ENCODE assay signal across 8 mouse cellular contexts in genomic region chr1:152399790-152400555, GRCm38 (mm10). TPM values are rescaled to one million over a fixed set of nuclear protein-coding genes. Genes with fewer than 3 reads are reported as not detected.
A peak's percentile ranks its signal among the peaks of the same experiment; 100 is the strongest.
DNase-seq lines count a peak whose midpoint lies in the region; ATAC-seq and TF ChIP-seq lines count a peak whose summit lies in the region.

TSS of gene Colgalt2 (plus strand) at chr1:152399830.

- peak; percentile 14 to 22 for DNase-seq in spleen, postnatal 10 days (ENCODE audit: low spot score in 2 of 2)
- DNase-seq in spleen, adult 12 weeks (ENCODE audit: low spot score) = no peak
- peak; percentile 82 for DNase-seq in embryonic facial prominence, embryonic 14.5 days (ENCODE audit: low spot score)
- DNase-seq in kidney, adult 2 months = peak; percentile 74

- no peak for TF ChIP-seq CTCF in kidney, adult 2 months (conservative IDR thresholded peaks at IDR 0.05; ENCODE audit: insufficient read depth, insufficient read length, low read depth, low read length)

- no peaks in the 10 kb centered on the region for H3K36me3 ChIP-seq in embryonic facial prominence, embryonic 14.5 days (ENCODE audit: control insufficient read depth, insufficient read depth, low read length)
- H3K36me3 ChIP-seq in heart, embryonic 11.5 days (ENCODE audit: control insufficient read depth, insufficient read depth, low read length) = no peaks in the 10 kb centered on the region
- H3K36me3 ChIP-seq in kidney, adult 2 months (ENCODE audit: control insufficient read depth, insufficient read depth, low read length) = no peaks in the 10 kb centered on the region
- no peaks in the 10 kb centered on the region for H3K36me3 ChIP-seq in limb, embryonic 15.5 days
- H3K36me3 ChIP-seq in midbrain, embryonic 13.5 days = no peaks in the 10 kb centered on the region
- H3K36me3 ChIP-seq in stomach, embryonic 15.5 days = no peaks in the 10 kb centered on the region

- H3K9me3 ChIP-seq in embryonic facial prominence, embryonic 14.5 days (ENCODE audit: control insufficient read depth, low read length) = no peaks in the 10 kb centered on the region
- no peaks in the 10 kb centered on the region for H3K9me3 ChIP-seq in heart, embryonic 11.5 days (replicated peaks; ENCODE audit: control insufficient read depth, low read length)
- no peaks in the 10 kb centered on the region for H3K9me3 ChIP-seq in limb, embryonic 15.5 days
- no peaks in the 10 kb centered on the region for H3K9me3 ChIP-seq in midbrain, embryonic 13.5 days
- H3K9me3 ChIP-seq in stomach, embryonic 15.5 days = no peaks in the 10 kb centered on the region

- under 1% methylated on average over 18 of the region's 70 CpGs for WGBS in embryonic facial prominence, embryonic 14.5 days
- under 1% methylated on average over 66 of the region's 70 CpGs for WGBS in heart, embryonic 11.5 days (ENCODE audit: insufficient replicate concordance)
- WGBS in kidney, adult 2 months = 1% methylated on average over 70 of the region's 70 CpGs
- WGBS in limb, embryonic 15.5 days = under 1% methylated on average over 65 of the region's 70 CpGs
- under 1% methylated on average over 70 of the region's 70 CpGs for WGBS in midbrain, embryonic 13.5 days
- WGBS in stomach, embryonic 15.5 days = under 1% methylated on average over 70 of the region's 70 CpGs

- H3K27ac ChIP-seq in embryonic facial prominence, embryonic 14.5 days (replicated peaks; ENCODE audit: low read depth, low read length) = peak within 1 kb of the TSS; percentile 68
- H3K27ac ChIP-seq in heart, embryonic 11.5 days (ENCODE audit: low read depth, low read length) = no peak within 1 kb of the TSS; the same call in 1 of the 2 replicates
- peak within 1 kb of the TSS; percentile 59 for H3K27ac ChIP-seq in kidney, adult 2 months (ENCODE audit: insufficient read depth, low read depth, low read length)
- H3K27ac ChIP-seq in limb, embryonic 15.5 days = peak within 1 kb of the TSS; percentile 75
- peak within 1 kb of the TSS; percentile 44; the same call in 1 of the 2 replicates for H3K27ac ChIP-seq in midbrain, embryonic 13.5 days
- no peak within 1 kb of the TSS for H3K27ac ChIP-seq in stomach, embryonic 15.5 days

- 0 out of 2 replicates have a peak, but pooled peaks cover 10% of the 10 kb centered on the region for H3K4me1 ChIP-seq in embryonic facial prominence, embryonic 14.5 days (ENCODE audit: control insufficient read depth, insufficient read depth, low read length)
- peaks cover 4% of the 10 kb centered on the region; the same call in 1 of the 2 replicates for H3K4me1 ChIP-seq in heart, embryonic 11.5 days (ENCODE audit: control insufficient read depth, insufficient read depth, low read length)
- no peaks in the 10 kb centered on the region; the same call in 1 of the 2 replicates for H3K4me1 ChIP-seq in kidney, adult 2 months (ENCODE audit: control insufficient read depth, insufficient read depth, low read length)
- peaks cover 16% of the 10 kb centered on the region for H3K4me1 ChIP-seq in limb, embryonic 15.5 days
- H3K4me1 ChIP-seq in midbrain, embryonic 13.5 days (replicated peaks) = peaks cover 14% of the 10 kb centered on the region
- H3K4me1 ChIP-seq in stomach, embryonic 15.5 days = peaks cover 6% of the 10 kb centered on the region; the same call in 1 of the 2 replicates

- H3K4me2 ChIP-seq in embryonic facial prominence, embryonic 14.5 days (ENCODE audit: low read depth, low read length) = peak within 1 kb of the TSS; percentile 97
- peak within 1 kb of the TSS; percentile 91 for H3K4me2 ChIP-seq in heart, embryonic 11.5 days
- peak within 1 kb of the TSS; percentile 94 for H3K4me2 ChIP-seq in limb, embryonic 15.5 days
- H3K4me2 ChIP-seq in midbrain, embryonic 13.5 days (replicated peaks) = peak within 1 kb of the TSS; percentile 86
- peak within 1 kb of the TSS; percentile 89 for H3K4me2 ChIP-seq in stomach, embryonic 15.5 days

- H3K4me3 ChIP-seq in embryonic facial prominence, embryonic 14.5 days (ENCODE audit: low read depth, low read length) = peak within 1 kb of the TSS; percentile 69
- H3K4me3 ChIP-seq in heart, embryonic 11.5 days (ENCODE audit: low read depth, low read length) = peak within 1 kb of the TSS; percentile 53
- peak within 1 kb of the TSS; percentile 62 for H3K4me3 ChIP-seq in kidney, adult 2 months (ENCODE audit: insufficient read depth, low read depth, low read length)
- H3K4me3 ChIP-seq in limb, embryonic 15.5 days = peak within 1 kb of the TSS; percentile 66
- H3K4me3 ChIP-seq in midbrain, embryonic 13.5 days (replicated peaks) = peak within 1 kb of the TSS; percentile 64
- peak within 1 kb of the TSS; percentile 55 for H3K4me3 ChIP-seq in stomach, embryonic 15.5 days (replicated peaks)

- H3K27me3 ChIP-seq in embryonic facial prominence, embryonic 14.5 days (replicated peaks; ENCODE audit: control insufficient read depth, insufficient read depth, low read length) = 0 out of 2 replicates have a peak, but pooled peaks cover 9% of the 10 kb centered on the region
- no peaks in the 10 kb centered on the region for H3K27me3 ChIP-seq in heart, embryonic 11.5 days (ENCODE audit: control insufficient read depth, insufficient read depth, low read length)
- H3K27me3 ChIP-seq in kidney, adult 2 months (replicated peaks; ENCODE audit: control insufficient read depth, insufficient read depth, low read length) = no peaks in the 10 kb centered on the region
- H3K27me3 ChIP-seq in limb, embryonic 15.5 days = peaks cover 5% of the 10 kb centered on the region; the same call in 1 of the 2 replicates
- peaks cover 26% of the 10 kb centered on the region for H3K27me3 ChIP-seq in midbrain, embryonic 13.5 days
- H3K27me3 ChIP-seq in stomach, embryonic 15.5 days (replicated peaks) = 0 out of 2 replicates have a peak, but pooled peaks cover 3% of the 10 kb centered on the region

- peak; percentile 88 for ATAC-seq in embryonic facial prominence, embryonic 14.5 days (ENCODE audit: low read depth)
- ATAC-seq in heart, embryonic 11.5 days (replicated peaks; ENCODE audit: insufficient number of reproducible peaks, low FRiP score, low TSS enrichment) = peak; percentile 42; the same call in 1 of the 2 replicates
- peak; percentile 72; the same call in 1 of the 2 replicates for ATAC-seq in limb, embryonic 15.5 days (ENCODE audit: insufficient number of reproducible peaks, low FRiP score, low TSS enrichment, low read depth)
- peak; percentile 90 for ATAC-seq in midbrain, embryonic 13.5 days
- ATAC-seq in stomach, embryonic 15.5 days (ENCODE audit: insufficient read depth, low FRiP score, low read depth) = peak; percentile 60; the same call in 1 of the 2 replicates

- H3K9ac ChIP-seq in embryonic facial prominence, embryonic 14.5 days (ENCODE audit: low read depth, low read length) = peak within 1 kb of the TSS; percentile 71
- peak within 1 kb of the TSS; percentile 75 for H3K9ac ChIP-seq in heart, embryonic 11.5 days (ENCODE audit: low read depth, low read length)
- H3K9ac ChIP-seq in limb, embryonic 15.5 days = peak within 1 kb of the TSS; percentile 62
- H3K9ac ChIP-seq in midbrain, embryonic 13.5 days (replicated peaks) = peak within 1 kb of the TSS; percentile 80
- peak within 1 kb of the TSS; percentile 42 for H3K9ac ChIP-seq in stomach, embryonic 15.5 days

- TF ChIP-seq POLR2A in kidney, adult 2 months (IDR thresholded peaks at IDR 0.05; ENCODE audit: low read depth, low read length) = no peak

RNA-seq across cellular contexts. Expression of gene Colgalt2, which starts in this region (rescaled TPM):
- 5.5 and 6.6 TPM in 2 replicates for polyA plus RNA-seq in embryonic facial prominence, embryonic 14.5 days (2014; fragmentation: Nextera tagmentation; extraction: Ambion mirVana)
- 3.5 and 4.5 TPM in 2 replicates for polyA plus RNA-seq in heart, embryonic 11.5 days (2014; fragmentation: Nextera tagmentation; extraction: Ambion mirVana)
- 7.5 and 7.6 TPM in 2 replicates for polyA plus RNA-seq in kidney, adult 2 months (2012; rRNA removed)
- 8.0 and 8.4 TPM in 2 replicates for polyA plus RNA-seq in limb, embryonic 15.5 days (2015; fragmentation: Nextera tagmentation; extraction: Ambion mirVana)
- 2.2 and 2.3 TPM in 2 replicates for polyA plus RNA-seq in midbrain, embryonic 13.5 days (2015; fragmentation: Nextera tagmentation; extraction: Ambion mirVana)
- 1.5 and 1.6 TPM in 2 replicates for polyA plus RNA-seq in stomach, embryonic 15.5 days (2015; fragmentation: Nextera tagmentation; extraction: Ambion mirVana)

Comparison
In these comparisons a context has a peak if more than half of its experiments do, and no peak if none do; other contexts are left out.
1. H3K27ac ChIP-seq: peak in embryonic facial prominence, embryonic 14.5 days (single experiment), kidney, adult 2 months (single experiment), limb, embryonic 15.5 days (single experiment) and midbrain, embryonic 13.5 days (single experiment); none in heart, embryonic 11.5 days (single experiment) and stomach, embryonic 15.5 days (single experiment).
2. Peak in every context shown above with its lines, with median percentiles within 50 percentile points of each other: ATAC-seq, H3K4me2 ChIP-seq, H3K4me3 ChIP-seq and H3K9ac ChIP-seq.